Mouse (Mus musculus) erythroblast, embryonic 14.5 days (primary cell): Measurements from ENCODE around the gene Tagln2.

Source experiments
- GATA1 ChIP-seq: IDR thresholded peaks from 2 replicates; pipeline ENCODE4 v1.6.1; 2012; ENCODE audit warnings: low read length, inconsistent platforms, mixed read lengths
- TAL1 ChIP-seq: IDR thresholded peaks from 3 replicates; pipeline ENCODE4 v1.6.1; 2012; ENCODE audit warnings: low read length, inconsistent platforms, mixed read lengths

- TF ChIP-seq GATA1 (no peak), TAL1 (no peak)
Observed at GRCm38 (mm10) chr1:172486236-172486635, 13.6 kb upstream of the Tagln2 start.
